Mouse (Mus musculus) liver, postnatal 0 days (tissue): ENCODE results near the gene Itpk1.

Experiments
- CTCF ChIP-seq: sonication (generic); IDR thresholded peaks from 2 replicates; pipeline ENCODE4 v1.5.1; 2016; ENCODE audit warnings: antibody characterized with exemption, low read depth
- EP300 ChIP-seq: IDR thresholded peaks from 2 replicates; pipeline ENCODE4 v1.6.1; 2016; ENCODE audit warnings: antibody characterized with exemption, low read depth, mild to moderate bottlenecking

DNA sequence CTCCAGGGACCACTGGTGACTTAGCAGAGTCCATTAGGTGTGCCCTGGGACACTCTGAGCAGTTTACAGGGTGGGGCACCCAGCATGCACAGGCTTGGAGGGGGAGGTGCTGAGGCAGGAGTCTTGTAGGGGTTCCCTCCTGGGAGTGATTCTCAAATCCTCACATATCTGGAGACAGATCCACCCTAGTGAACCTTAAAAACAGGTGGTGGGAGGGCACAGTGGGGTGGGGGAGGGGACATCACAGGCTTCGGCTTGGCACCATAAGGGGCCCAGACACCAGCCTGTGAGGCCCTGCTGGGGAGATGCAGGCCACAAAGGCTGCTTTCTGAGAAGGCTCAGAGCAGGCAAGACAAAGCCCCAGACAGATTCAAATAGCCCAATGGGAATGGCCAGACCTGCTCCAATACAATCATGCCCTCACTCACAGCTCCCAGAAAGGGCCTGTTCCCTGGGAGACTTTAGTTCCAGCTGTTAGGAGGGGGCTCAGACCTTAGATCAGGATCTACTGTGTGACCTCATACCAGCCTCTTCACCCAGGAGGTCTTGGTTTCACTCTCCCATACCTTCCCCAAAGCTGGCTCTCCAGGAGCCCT, 6.5 kb downstream of the Itpk1 start:
- TF ChIP-seq CTCF (no peak), EP300 (no peak)
